Mouse (Mus musculus) neural tube, embryonic 11.5 days (tissue): Measurements from ENCODE around the gene Vps53. TPM values are rescaled to one million over a fixed set of nuclear protein-coding genes. Genes with fewer than 3 reads are reported as not detected.
A peak's percentile ranks its signal among the peaks of the same experiment; 100 is the strongest.

Source experiments
- ATAC-seq: fragments of 200-750 bp; cut with Nextera tagmentation; 2 replicates; pipeline ENCODE4 v1.8.0; 2017; ENCODE audit warnings: moderate number of reproducible peaks, mild to moderate bottlenecking, moderate TSS enrichment, moderate library complexity; ENCODE audit not compliant: insufficient read depth, low FRiP score, low TSS enrichment
- DNase-seq: peaks from one replicate; pipeline ENCODE4 v3.0.0-alpha.2; 2015; ENCODE audit warnings: low spot score
- H3K27ac ChIP-seq: fragments of 300-500 bp; sonication (generic); 2 replicates; pipeline ENCODE4 v1.5.1; 2014; ENCODE audit warnings: low read depth, mild to moderate bottlenecking, low read length
- H3K27me3 ChIP-seq: fragments of 300-500 bp; sonication (generic); 2 replicates; pipeline ENCODE4 v1.6.1; 2014; ENCODE audit warnings: mild to moderate bottlenecking, low read length, mixed read lengths; ENCODE audit not compliant: control insufficient read depth, insufficient read depth
- H3K36me3 ChIP-seq: fragments of 300-500 bp; sonication (generic); 2 replicates; pipeline ENCODE4 v1.6.1; 2014; ENCODE audit warnings: mild to moderate bottlenecking, low read length, moderate library complexity, mixed read lengths; ENCODE audit not compliant: control insufficient read depth, insufficient read depth
- H3K4me1 ChIP-seq: fragments of 300-500 bp; sonication (generic); 2 replicates; pipeline ENCODE4 v1.6.1; 2014; ENCODE audit warnings: low read length, mixed read lengths; ENCODE audit not compliant: control insufficient read depth, insufficient read depth
- H3K4me2 ChIP-seq: fragments of 300-500 bp; sonication (generic); 2 replicates; pipeline ENCODE4 v1.6.1; 2014; ENCODE audit warnings: low read depth, mild to moderate bottlenecking, moderate library complexity
- H3K4me3 ChIP-seq: fragments of 300-500 bp; sonication (generic); 2 replicates; pipeline ENCODE4 v1.5.1; 2014; ENCODE audit warnings: low read depth, low read length
- H3K9ac ChIP-seq: fragments of 300-500 bp; sonication (generic); 2 replicates; pipeline ENCODE4 v1.6.1; 2014; ENCODE audit warnings: mild to moderate bottlenecking, low read length
- H3K9me3 ChIP-seq: fragments of 300-500 bp; sonication (generic); 2 replicates; pipeline ENCODE4 v1.6.1; 2016; ENCODE audit warnings: low read length; ENCODE audit not compliant: control insufficient read depth
- WGBS: fragments of 180-500 bp; shearing (Covaris S2); extraction: QIAGEN DNeasy Blood & Tissue Kit; methylation state at CpG from one replicate; pipeline ENCODE4 v1.1.7; 2014; 5-methylcytosine and 5-hydroxymethylcytosine counted together
- polyA plus RNA-seq: library from polyadenylated mRNA; unstranded; fragments of >200 nt; fragmentation: Nextera tagmentation; extraction: Ambion mirVana; gene quantifications from 2 replicates; pipeline ENCODE4 v1.2.1, GENCODE M21; 2014

The Vps53 gene
- polyA plus RNA-seq, 1 experiment from 2014 or later: 50.8 TPM

DNA sequence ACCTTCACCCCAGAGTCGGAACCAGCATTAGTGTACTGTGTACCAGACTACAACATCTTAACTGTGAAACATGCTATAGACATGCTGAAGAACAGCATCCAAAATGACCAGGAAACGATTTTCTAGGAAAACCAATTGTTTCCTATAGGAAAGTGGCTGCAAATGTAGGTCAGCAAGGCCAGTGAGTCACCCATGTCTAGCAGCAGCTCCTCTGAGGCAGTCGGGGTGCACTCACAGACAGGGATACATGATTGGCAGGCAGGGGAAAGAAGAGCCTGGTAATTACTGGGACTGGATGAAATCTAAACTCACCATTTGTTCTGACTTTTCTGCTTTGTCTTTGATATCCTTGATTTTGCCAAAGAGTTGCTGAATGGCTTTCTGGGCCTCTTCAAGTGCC lies 41.5 kb downstream of the Vps53 start:
- 83% methylated on average over 3 of the region's 3 CpGs for WGBS
- no peaks in the 10 kb centered on the region for H3K9me3 ChIP-seq
- no peaks in the 10 kb centered on the region for H3K4me1 ChIP-seq
- no peak overlapping the region for H3K9ac ChIP-seq
- no peak overlapping the region for H3K4me2 ChIP-seq
- H3K27ac ChIP-seq: no peak overlapping the region
- peaks cover 10% of the 10 kb centered on the region; the same call in 1 of the 2 replicates for H3K36me3 ChIP-seq
- no peak for DNase-seq
- ATAC-seq: no peak
- H3K4me3 ChIP-seq: no peak overlapping the region
- no peaks in the 10 kb centered on the region for H3K27me3 ChIP-seq

DNA sequence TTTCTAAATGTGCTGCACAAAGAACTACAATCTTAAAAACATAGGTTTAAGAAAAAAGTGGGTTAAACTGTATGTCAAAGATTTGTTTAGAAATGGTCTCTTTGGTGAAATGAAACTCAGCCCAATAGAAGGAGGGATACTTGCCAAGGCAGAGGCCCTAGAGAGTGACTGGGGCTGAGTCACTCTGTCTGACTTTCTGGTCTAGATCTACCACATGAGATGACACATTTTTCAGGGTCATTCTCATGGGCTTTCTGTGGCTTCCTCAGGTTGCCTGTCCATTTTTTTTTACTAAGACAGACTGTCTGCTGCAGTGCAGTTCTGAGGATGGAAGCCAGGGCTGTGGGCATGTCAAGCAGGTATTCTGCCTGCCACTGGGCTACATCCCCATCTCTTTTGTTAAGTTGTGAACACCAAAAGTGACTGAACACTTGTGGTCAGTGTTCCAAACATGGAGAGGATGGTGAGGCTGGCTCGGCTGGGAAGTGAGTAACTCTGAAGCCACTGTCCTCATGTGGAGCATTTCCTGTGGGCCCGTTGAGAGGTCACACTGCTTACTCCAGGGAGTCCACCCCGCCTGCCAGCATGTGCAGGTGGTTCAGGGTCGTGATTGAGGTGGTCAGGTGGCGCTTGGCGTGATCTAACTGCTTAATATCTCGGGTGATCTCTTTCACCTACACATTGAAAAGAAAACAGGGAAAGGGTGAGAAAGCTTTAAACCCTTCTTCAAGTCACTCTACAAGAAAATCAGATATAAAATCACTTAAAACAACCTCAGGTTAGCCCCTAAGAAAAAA lies 43.6 kb downstream of the Vps53 start:
- H3K27ac ChIP-seq: no peak overlapping the region
- H3K9ac ChIP-seq: no peak overlapping the region
- no peak for DNase-seq
- no peaks in the 10 kb centered on the region for H3K27me3 ChIP-seq
- no peak for ATAC-seq
- H3K4me2 ChIP-seq: no peak overlapping the region
- H3K4me1 ChIP-seq: no peaks in the 10 kb centered on the region
- 85% methylated on average over 7 of the region's 7 CpGs for WGBS
- H3K36me3 ChIP-seq: peaks cover 10% of the 10 kb centered on the region; the same call in 1 of the 2 replicates
- H3K4me3 ChIP-seq: no peak overlapping the region
- no peaks in the 10 kb centered on the region for H3K9me3 ChIP-seq

DNA sequence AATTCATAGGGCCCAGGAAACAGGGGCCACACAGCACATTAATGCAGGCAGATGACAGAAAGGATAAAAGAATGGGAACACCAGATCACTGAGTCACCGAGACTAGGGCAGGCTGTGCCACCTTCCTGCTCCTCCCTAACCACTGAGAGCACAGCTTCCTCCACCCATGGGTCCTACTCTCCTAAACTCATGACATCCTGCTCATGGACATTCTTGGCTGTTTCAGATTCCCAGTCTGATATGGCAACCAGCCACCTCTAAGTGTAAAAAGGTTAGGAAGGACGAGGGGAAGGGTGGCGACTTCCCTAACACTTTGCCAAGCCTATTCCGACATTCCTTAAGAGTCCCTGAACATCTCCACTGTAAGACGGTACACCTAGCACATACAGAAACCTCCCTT lies 48.6 kb downstream of the Vps53 start:
- WGBS: 83% methylated on average over 5 of the region's 5 CpGs
- H3K4me3 ChIP-seq: no peak overlapping the region

DNA sequence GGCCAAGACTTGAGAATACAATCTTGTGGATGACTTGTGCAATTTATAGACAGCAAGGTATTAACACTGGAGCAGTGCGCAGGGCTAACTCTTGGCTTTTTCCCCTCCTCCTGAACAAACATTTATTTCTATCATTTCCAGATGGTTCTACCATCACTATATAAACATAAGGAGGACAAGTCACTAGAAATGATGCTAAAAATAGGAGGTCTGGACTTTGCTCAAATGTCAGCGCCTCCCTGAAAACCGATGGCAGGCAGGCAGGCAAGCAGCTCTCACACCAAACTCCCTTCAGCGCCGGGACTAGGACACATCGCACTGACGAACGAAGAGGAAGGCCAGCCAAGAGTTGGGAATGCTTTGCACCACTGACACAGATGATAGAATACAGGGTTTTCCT lies 54.1 kb downstream of the Vps53 start:
- no peaks in the 10 kb centered on the region for H3K4me1 ChIP-seq
- ATAC-seq (no peak), DNase-seq (no peak)
- no peaks in the 10 kb centered on the region for H3K27me3 ChIP-seq
- no peak overlapping the region for H3K4me2 ChIP-seq
- no peaks in the 10 kb centered on the region for H3K36me3 ChIP-seq
- H3K9me3 ChIP-seq: no peaks in the 10 kb centered on the region
- 74% methylated on average over 8 of the region's 8 CpGs for WGBS
- H3K9ac ChIP-seq: no peak overlapping the region
- no peak overlapping the region for H3K27ac ChIP-seq
- H3K4me3 ChIP-seq: no peak overlapping the region

More for the DNA sequence above, 48.6 kb downstream of the Vps53 start:
- Histone ChIP-seq H3K27ac (no peak overlapping the region), H3K4me1 (no peaks in the 10 kb centered on the region), H3K36me3 (peaks cover 6% of the 10 kb centered on the region; the same call in 1 of the 2 replicates), H3K27me3 (no peaks in the 10 kb centered on the region), H3K4me2 (no peak overlapping the region), H3K9ac (no peak overlapping the region), H3K9me3 (no peaks in the 10 kb centered on the region)
- ATAC-seq (no peak), DNase-seq (no peak)

DNA sequence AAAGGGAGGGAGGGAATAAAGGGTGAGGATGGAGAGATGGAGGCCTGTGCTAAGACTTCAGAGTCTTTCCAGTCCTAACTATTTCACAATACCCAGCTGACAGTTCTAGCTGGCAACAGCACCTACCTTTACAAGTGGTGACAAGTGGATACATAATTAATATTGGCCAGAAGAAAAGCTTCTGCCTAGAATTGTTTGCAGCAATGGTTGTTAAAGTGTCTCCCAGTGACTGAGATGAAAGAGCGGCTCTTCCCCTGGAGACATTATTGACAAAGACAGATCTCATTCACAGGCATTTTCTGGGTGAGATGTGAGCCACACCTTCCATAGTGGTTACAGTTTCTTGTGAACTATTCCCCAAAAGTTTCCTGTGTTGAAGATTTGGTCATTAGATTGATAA lies 55.9 kb downstream of the Vps53 start:
- no peak overlapping the region for H3K4me3 ChIP-seq
- WGBS: 92% methylated on average over 1 of the region's 1 CpGs
- H3K27ac ChIP-seq: no peak overlapping the region
- no peaks in the 10 kb centered on the region for H3K27me3 ChIP-seq
- H3K36me3 ChIP-seq: no peaks in the 10 kb centered on the region
- no peak overlapping the region for H3K4me2 ChIP-seq
- ATAC-seq: no peak
- no peak for DNase-seq
- H3K9me3 ChIP-seq: no peaks in the 10 kb centered on the region
- no peak overlapping the region for H3K9ac ChIP-seq
- H3K4me1 ChIP-seq: no peaks in the 10 kb centered on the region

DNA sequence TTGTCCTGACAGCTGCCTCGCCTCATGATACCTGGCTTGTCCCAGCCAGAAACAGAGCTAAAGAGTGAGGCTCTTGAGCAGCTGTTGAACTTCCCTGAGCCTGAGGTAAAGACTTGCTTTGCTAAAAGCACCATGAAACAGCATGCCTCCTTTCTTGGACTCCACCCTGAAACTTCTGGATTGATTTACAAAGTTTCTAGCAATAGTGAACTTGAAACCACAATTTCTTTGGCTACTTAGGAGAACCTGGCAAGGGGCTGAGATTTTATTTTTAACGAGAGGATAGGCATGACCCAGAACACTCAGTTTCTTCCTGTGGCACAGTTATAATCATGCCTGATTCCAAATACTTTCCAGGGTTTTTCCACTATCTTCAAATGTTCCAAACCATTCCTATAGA lies 56.9 kb downstream of the Vps53 start:
- no peaks in the 10 kb centered on the region for H3K36me3 ChIP-seq
- H3K4me2 ChIP-seq: no peak overlapping the region
- H3K27ac ChIP-seq: no peak overlapping the region
- no peaks in the 10 kb centered on the region for H3K4me1 ChIP-seq
- ATAC-seq (no peak), DNase-seq (no peak)
- H3K9me3 ChIP-seq: no peaks in the 10 kb centered on the region
- no peak overlapping the region for H3K9ac ChIP-seq
- H3K4me3 ChIP-seq: no peak overlapping the region
- no peaks in the 10 kb centered on the region for H3K27me3 ChIP-seq
- WGBS: 90% methylated on average over 2 of the region's 2 CpGs

DNA sequence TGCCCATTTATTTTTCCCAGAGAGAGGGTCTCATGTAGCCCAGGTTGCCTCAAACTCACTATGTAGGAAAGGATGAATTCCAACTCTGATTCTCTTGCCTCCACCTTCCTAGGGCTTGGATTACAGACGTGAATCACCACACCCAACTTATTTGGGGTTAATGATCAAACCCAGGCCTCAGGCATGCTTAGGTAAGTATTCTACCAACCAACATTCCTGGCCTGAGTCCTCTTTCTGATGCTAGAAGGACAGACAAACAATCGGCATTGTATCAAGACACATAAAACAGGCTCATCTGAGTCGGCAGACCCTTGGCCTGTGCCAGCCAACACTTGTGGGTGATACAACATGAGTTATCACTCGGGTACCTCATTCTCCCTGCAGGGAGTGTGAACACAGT lies 58.4 kb downstream of the Vps53 start:
- Histone ChIP-seq H3K4me2 (no peak overlapping the region), H3K9me3 (no peaks in the 10 kb centered on the region), H3K36me3 (peaks cover 4% of the 10 kb centered on the region; the same call in 1 of the 2 replicates), H3K9ac (no peak overlapping the region), H3K4me1 (no peaks in the 10 kb centered on the region), H3K27me3 (no peaks in the 10 kb centered on the region), H3K27ac (no peak overlapping the region), H3K4me3 (no peak overlapping the region)
- 88% methylated on average over 4 of the region's 4 CpGs for WGBS
- ATAC-seq (no peak), DNase-seq (no peak)

DNA sequence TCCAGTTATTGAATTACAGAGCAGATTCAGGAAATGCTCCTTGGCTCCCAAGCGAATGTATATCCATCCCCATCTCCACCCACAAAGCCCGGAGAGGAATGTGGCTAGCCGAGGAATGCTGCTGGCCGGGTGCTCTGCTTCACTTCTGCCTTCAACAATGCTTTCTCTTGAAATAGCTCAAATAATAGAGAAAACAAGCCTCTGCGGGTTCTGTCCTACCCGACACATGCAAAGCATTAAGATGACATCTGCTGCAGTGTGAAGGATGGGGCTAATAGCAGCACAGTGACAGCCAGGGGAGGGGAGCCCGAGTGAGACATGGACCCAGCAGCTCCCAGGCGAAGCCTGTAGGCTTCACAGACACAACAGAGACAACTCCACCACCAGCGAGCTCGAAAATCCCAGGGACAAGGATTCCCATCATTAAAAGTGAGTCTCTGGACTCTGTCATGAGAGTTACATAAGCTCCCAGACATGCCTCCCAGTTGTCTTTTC lies 59.0 kb downstream of the Vps53 start:
- H3K9me3 ChIP-seq: no peaks in the 10 kb centered on the region
- DNase-seq (peak; percentile 34), ATAC-seq (no peak)
- H3K27ac ChIP-seq: no peak overlapping the region
- no peaks in the 10 kb centered on the region for H3K27me3 ChIP-seq
- H3K9ac ChIP-seq: no peak overlapping the region
- no peak overlapping the region for H3K4me2 ChIP-seq
- H3K36me3 ChIP-seq: peaks cover 4% of the 10 kb centered on the region; the same call in 1 of the 2 replicates
- WGBS: 72% methylated on average over 10 of the region's 10 CpGs
- no peaks in the 10 kb centered on the region for H3K4me1 ChIP-seq
- no peak overlapping the region for H3K4me3 ChIP-seq

DNA sequence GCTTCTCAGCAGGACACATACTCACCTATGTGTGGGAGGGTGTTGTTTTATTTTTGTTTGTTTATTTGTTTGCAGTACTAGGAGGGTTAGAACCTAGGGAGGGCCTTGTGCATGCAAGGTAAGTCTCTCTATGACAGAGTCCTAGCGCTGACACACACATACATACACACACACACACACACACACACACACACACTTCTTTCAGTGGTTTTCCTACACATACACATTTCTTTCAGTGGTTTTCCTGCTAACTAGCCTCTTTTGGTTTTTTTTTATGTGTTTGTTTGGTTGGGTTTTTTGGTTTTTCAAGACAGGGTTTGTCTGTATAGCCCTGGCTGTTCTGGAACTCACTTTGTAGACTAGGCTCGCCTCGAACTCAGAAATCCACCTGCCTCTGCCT lies 69.0 kb downstream of the Vps53 start:
- Histone ChIP-seq H3K4me3 (no peak overlapping the region), H3K9ac (no peak overlapping the region), H3K9me3 (no peaks in the 10 kb centered on the region), H3K27ac (no peak overlapping the region), H3K27me3 (no peaks in the 10 kb centered on the region), H3K4me1 (no peaks in the 10 kb centered on the region), H3K4me2 (no peak overlapping the region), H3K36me3 (no peaks in the 10 kb centered on the region)
- ATAC-seq: no peak
- 95% methylated on average over 3 of the region's 3 CpGs for WGBS
- DNase-seq: no peak
